Mouse (Mus musculus): ENCODE measurements at regions not wholly inside any gene's neighbourhood (a gene's known extent, or its start where the extent isn't known, plus 50 kb on each side); places are given as distances from the start of the nearest gene placed in this dataset.
"Not testable (repeated sequence)": the region's sequence is repeated elsewhere in the genome, so short reads cannot be mapped to it uniquely, and the experiment has no call there.

DNA sequence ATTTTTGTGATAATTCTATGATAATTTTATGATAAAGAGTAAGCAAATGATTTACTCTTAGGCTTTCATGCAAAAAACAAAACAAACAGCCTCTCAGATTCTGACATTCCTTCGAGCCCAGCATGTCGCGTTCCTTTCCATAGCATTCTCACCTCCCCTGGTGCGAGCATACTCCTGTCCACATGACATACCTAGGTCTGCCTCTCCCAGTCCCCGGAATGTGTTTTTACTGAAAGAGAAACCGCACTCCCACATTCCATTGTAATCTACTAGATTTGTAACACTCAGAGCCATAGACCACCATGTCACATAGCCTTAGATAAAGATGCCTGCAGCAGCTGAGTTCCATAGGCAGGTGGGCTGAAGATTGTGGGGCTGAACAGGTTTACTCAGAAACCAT, 250.8 kb downstream of the Gxylt1 start:
- no peak for ATAC-seq (ENCODE audit: insufficient number of reproducible peaks, low FRiP score, low TSS enrichment, low read depth)
- H3K36me3 ChIP-seq (ENCODE audit: control insufficient read depth, insufficient read depth, low read length): no peaks in the 10 kb centered on the region
- no peak overlapping the region for H3K27ac ChIP-seq (replicated peaks; ENCODE audit: low read depth, low read length)
- H3K4me2 ChIP-seq (ENCODE audit: low read depth, severe bottlenecking): no peak overlapping the region
- H3K4me3 ChIP-seq (ENCODE audit: low read depth, low read length): no peak overlapping the region
- DNase-seq (ENCODE audit: low spot score): no peak
- H3K27me3 ChIP-seq (ENCODE audit: control insufficient read depth, insufficient read depth, low read length): no peaks in the 10 kb centered on the region
- no peak overlapping the region for H3K9ac ChIP-seq (ENCODE audit: low read length)
- H3K4me1 ChIP-seq (ENCODE audit: control insufficient read depth, insufficient read depth, low read length): no peaks in the 10 kb centered on the region
- WGBS: 84% methylated on average over 6 of the region's 6 CpGs
- no peaks in the 10 kb centered on the region for H3K9me3 ChIP-seq (ENCODE audit: control insufficient read depth, low read length)

DNA sequence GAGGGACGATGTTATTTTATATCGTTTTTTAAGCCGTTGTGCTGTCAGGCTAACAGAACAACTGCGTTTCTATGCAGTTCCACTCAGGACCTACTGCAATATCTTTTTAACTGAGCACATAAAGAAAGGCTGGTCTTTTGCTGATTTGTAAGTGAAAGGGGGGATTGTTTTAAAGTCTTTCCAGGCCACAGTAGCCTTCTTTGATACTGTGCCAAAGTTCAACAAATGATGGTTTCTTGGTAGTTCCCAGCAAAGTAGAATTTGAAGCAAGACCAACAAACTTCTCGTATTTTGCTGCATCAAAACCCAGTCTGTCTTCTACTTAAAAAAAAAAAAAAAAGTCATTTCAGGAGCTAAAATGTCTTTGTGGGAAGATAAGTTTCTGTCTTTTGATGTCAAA, 263.8 kb downstream of the Gxylt1 start:
- Histone ChIP-seq H3K4me3 (ENCODE audit: low read depth, low read length) (no peak overlapping the region), H3K9ac (ENCODE audit: low read length) (no peak overlapping the region), H3K27ac (replicated peaks; ENCODE audit: low read depth, low read length) (no peak overlapping the region), H3K4me1 (ENCODE audit: control insufficient read depth, insufficient read depth, low read length) (peaks cover 9% of the 10 kb centered on the region; the same call in 1 of the 2 replicates), H3K9me3 (ENCODE audit: control insufficient read depth, low read length) (no peaks in the 10 kb centered on the region), H3K4me2 (ENCODE audit: low read depth, severe bottlenecking) (no peak overlapping the region), H3K27me3 (ENCODE audit: control insufficient read depth, insufficient read depth, low read length) (no peaks in the 10 kb centered on the region), H3K36me3 (ENCODE audit: control insufficient read depth, insufficient read depth, low read length) (no peaks in the 10 kb centered on the region)
- no peak for ATAC-seq (ENCODE audit: insufficient number of reproducible peaks, low FRiP score, low TSS enrichment, low read depth)
- WGBS: 54% methylated on average over 5 of the region's 5 CpGs
- no peak for DNase-seq (ENCODE audit: low spot score)

GRCm38 (mm10) chr15:93010629-93011028, 264.4 kb downstream of the Gxylt1 start:
- H3K36me3 ChIP-seq (ENCODE audit: control insufficient read depth, insufficient read depth, low read length): no peaks in the 10 kb centered on the region
- 0 out of 2 replicates have a peak overlapping the region, but pooled peaks have one; percentile 33 for H3K27ac ChIP-seq (replicated peaks; ENCODE audit: low read depth, low read length)
- DNase-seq (ENCODE audit: low spot score) (peak; percentile 34), ATAC-seq (ENCODE audit: insufficient number of reproducible peaks, low FRiP score, low TSS enrichment, low read depth) (no peak)
- H3K4me1 ChIP-seq (ENCODE audit: control insufficient read depth, insufficient read depth, low read length): peaks cover 9% of the 10 kb centered on the region; the same call in 1 of the 2 replicates
- no peak overlapping the region for H3K4me2 ChIP-seq (ENCODE audit: low read depth, severe bottlenecking)
- WGBS: 8% methylated on average over 2 of the region's 2 CpGs
- no peaks in the 10 kb centered on the region for H3K9me3 ChIP-seq (ENCODE audit: control insufficient read depth, low read length)
- H3K27me3 ChIP-seq (ENCODE audit: control insufficient read depth, insufficient read depth, low read length): no peaks in the 10 kb centered on the region
- H3K4me3 ChIP-seq (ENCODE audit: low read depth, low read length): no peak overlapping the region
- H3K9ac ChIP-seq (ENCODE audit: low read length): no peak overlapping the region

DNA sequence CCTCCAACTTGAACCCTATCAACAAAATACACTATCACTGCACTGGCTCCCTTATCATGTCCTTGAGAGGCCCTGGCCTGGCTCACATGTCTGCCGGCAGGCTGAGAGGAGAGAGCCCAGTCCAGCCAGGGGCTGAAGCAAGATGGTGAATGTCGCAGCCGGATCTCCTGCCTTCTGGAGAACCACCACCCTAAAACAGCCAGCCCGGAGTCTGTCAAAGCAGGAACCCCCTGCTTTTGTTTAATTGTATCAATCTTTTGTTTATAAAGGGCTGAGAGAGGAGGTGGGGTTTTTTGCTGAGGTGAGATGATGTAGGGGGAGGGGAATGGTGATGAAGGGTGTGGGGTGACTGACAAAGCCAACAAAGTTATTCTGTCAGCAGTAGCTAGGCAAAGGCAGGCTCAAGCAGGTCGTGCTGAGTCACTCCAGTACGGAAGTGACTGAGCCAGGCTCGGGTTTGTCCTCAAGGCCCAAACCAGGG, 269.2 kb downstream of the Gxylt1 start:
- ATAC-seq (ENCODE audit: insufficient number of reproducible peaks, low FRiP score, low TSS enrichment, low read depth) (no peak), DNase-seq (ENCODE audit: low spot score) (no peak)
- Histone ChIP-seq H3K27ac (replicated peaks; ENCODE audit: low read depth, low read length) (no peak overlapping the region), H3K27me3 (ENCODE audit: control insufficient read depth, insufficient read depth, low read length) (no peaks in the 10 kb centered on the region), H3K36me3 (ENCODE audit: control insufficient read depth, insufficient read depth, low read length) (no peaks in the 10 kb centered on the region), H3K4me3 (ENCODE audit: low read depth, low read length) (no peak overlapping the region), H3K9me3 (ENCODE audit: control insufficient read depth, low read length) (no peaks in the 10 kb centered on the region), H3K4me1 (ENCODE audit: control insufficient read depth, insufficient read depth, low read length) (peaks cover 12% of the 10 kb centered on the region; the same call in 1 of the 2 replicates), H3K4me2 (ENCODE audit: low read depth, severe bottlenecking) (no peak overlapping the region), H3K9ac (ENCODE audit: low read length) (no peak overlapping the region)
- WGBS: 62% methylated on average over 7 of the region's 7 CpGs

GRCm38 (mm10) chr15:93005186-93005585, 269.8 kb downstream of the Gxylt1 start:
- DNase-seq (ENCODE audit: low spot score); H3K4me2 ChIP-seq (ENCODE audit: low read depth, severe bottlenecking); H3K27me3 ChIP-seq (ENCODE audit: control insufficient read depth, insufficient read depth, low read length); H3K4me3 ChIP-seq (ENCODE audit: low read depth, low read length); H3K4me1 ChIP-seq (ENCODE audit: control insufficient read depth, insufficient read depth, low read length); H3K27ac ChIP-seq (replicated peaks; ENCODE audit: low read depth, low read length); H3K9me3 ChIP-seq (ENCODE audit: control insufficient read depth, low read length); H3K36me3 ChIP-seq (ENCODE audit: control insufficient read depth, insufficient read depth, low read length); H3K9ac ChIP-seq (ENCODE audit: low read length); ATAC-seq (ENCODE audit: insufficient number of reproducible peaks, low FRiP score, low TSS enrichment, low read depth): not testable (repeated sequence)
- 92% methylated on average over 5 of the region's 5 CpGs for WGBS

GRCm38 (mm10) chr15:93004551-93004950, 270.4 kb downstream of the Gxylt1 start:
- Histone ChIP-seq H3K27me3 (ENCODE audit: control insufficient read depth, insufficient read depth, low read length) (no peaks in the 10 kb centered on the region), H3K27ac (replicated peaks; ENCODE audit: low read depth, low read length) (no peak overlapping the region), H3K4me3 (ENCODE audit: low read depth, low read length) (no peak overlapping the region), H3K9ac (ENCODE audit: low read length) (no peak overlapping the region), H3K9me3 (ENCODE audit: control insufficient read depth, low read length) (no peaks in the 10 kb centered on the region), H3K36me3 (ENCODE audit: control insufficient read depth, insufficient read depth, low read length) (no peaks in the 10 kb centered on the region), H3K4me2 (ENCODE audit: low read depth, severe bottlenecking) (no peak overlapping the region), H3K4me1 (ENCODE audit: control insufficient read depth, insufficient read depth, low read length) (0 out of 2 replicates have a peak, but pooled peaks cover 7% of the 10 kb centered on the region)
- DNase-seq (ENCODE audit: low spot score) (no peak), ATAC-seq (ENCODE audit: insufficient number of reproducible peaks, low FRiP score, low TSS enrichment, low read depth) (no peak)
- WGBS: 88% methylated on average over 7 of the region's 7 CpGs

DNA sequence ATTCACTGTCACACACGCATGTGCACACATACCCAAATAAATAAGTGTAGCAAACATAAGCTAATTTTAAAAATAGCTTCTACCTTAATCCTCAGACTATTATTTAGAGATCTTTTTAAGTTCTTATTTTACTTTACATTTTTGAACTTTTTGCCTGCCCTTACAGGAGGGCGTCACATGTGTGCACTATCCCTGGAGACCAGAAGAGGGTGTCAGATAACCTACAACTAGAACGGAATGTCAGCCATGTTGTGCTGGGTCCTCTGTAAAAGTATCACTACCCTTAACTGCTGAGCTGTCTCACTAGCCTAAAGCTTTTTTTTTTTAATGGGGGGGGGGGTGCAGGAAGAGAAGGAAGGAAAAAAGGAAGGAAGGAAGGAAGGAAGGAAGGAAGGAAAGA, 271.7 kb downstream of the Gxylt1 start:
- WGBS: 78% methylated on average over 3 of the region's 3 CpGs
- H3K4me2 ChIP-seq (ENCODE audit: low read depth, severe bottlenecking): no peak overlapping the region
- no peaks in the 10 kb centered on the region for H3K36me3 ChIP-seq (ENCODE audit: control insufficient read depth, insufficient read depth, low read length)
- H3K4me1 ChIP-seq (ENCODE audit: control insufficient read depth, insufficient read depth, low read length): 0 out of 2 replicates have a peak, but pooled peaks cover 7% of the 10 kb centered on the region
- H3K9me3 ChIP-seq (ENCODE audit: control insufficient read depth, low read length): no peaks in the 10 kb centered on the region
- ATAC-seq (ENCODE audit: insufficient number of reproducible peaks, low FRiP score, low TSS enrichment, low read depth) (no peak), DNase-seq (ENCODE audit: low spot score) (no peak)
- H3K27me3 ChIP-seq (ENCODE audit: control insufficient read depth, insufficient read depth, low read length): no peaks in the 10 kb centered on the region
- H3K27ac ChIP-seq (replicated peaks; ENCODE audit: low read depth, low read length): no peak overlapping the region
- no peak overlapping the region for H3K4me3 ChIP-seq (ENCODE audit: low read depth, low read length)
- H3K9ac ChIP-seq (ENCODE audit: low read length): no peak overlapping the region

- ATAC-seq (ENCODE audit: insufficient number of reproducible peaks, low FRiP score, low TSS enrichment, low read depth): no peak
These were observed 272.7 kb downstream of the Gxylt1 start for GRCm38 (mm10) chr15:93002002-93002904.

More at GRCm38 (mm10) chr15:93002002-93002904, 272.7 kb downstream of the Gxylt1 start:
- peak; percentile 47 for DNase-seq (ENCODE audit: low spot score)
- no peaks in the 10 kb centered on the region for H3K36me3 ChIP-seq (ENCODE audit: control insufficient read depth, insufficient read depth, low read length)
- no peak overlapping the region; the same call in 1 of the 2 replicates for H3K4me3 ChIP-seq (ENCODE audit: low read depth, low read length)
- 0 out of 2 replicates have a peak, but pooled peaks cover 7% of the 10 kb centered on the region for H3K4me1 ChIP-seq (ENCODE audit: control insufficient read depth, insufficient read depth, low read length)
- H3K9ac ChIP-seq (ENCODE audit: low read length): 0 out of 2 replicates have a peak overlapping the region, but pooled peaks have one; percentile 37
- no peaks in the 10 kb centered on the region for H3K27me3 ChIP-seq (ENCODE audit: control insufficient read depth, insufficient read depth, low read length)
- peak overlapping the region; percentile 41 for H3K4me2 ChIP-seq (ENCODE audit: low read depth, severe bottlenecking)
- no peaks in the 10 kb centered on the region for H3K9me3 ChIP-seq (ENCODE audit: control insufficient read depth, low read length)
- WGBS: 24% methylated on average over 25 of the region's 25 CpGs
- no peak overlapping the region for H3K27ac ChIP-seq (replicated peaks; ENCODE audit: low read depth, low read length)

Data from limb, embryonic 11.5 days (tissue).